Mouse (Mus musculus): ENCODE results near the gene Brix1.
A peak's percentile ranks its signal among the peaks of the same experiment; 100 is the strongest.

DNA sequence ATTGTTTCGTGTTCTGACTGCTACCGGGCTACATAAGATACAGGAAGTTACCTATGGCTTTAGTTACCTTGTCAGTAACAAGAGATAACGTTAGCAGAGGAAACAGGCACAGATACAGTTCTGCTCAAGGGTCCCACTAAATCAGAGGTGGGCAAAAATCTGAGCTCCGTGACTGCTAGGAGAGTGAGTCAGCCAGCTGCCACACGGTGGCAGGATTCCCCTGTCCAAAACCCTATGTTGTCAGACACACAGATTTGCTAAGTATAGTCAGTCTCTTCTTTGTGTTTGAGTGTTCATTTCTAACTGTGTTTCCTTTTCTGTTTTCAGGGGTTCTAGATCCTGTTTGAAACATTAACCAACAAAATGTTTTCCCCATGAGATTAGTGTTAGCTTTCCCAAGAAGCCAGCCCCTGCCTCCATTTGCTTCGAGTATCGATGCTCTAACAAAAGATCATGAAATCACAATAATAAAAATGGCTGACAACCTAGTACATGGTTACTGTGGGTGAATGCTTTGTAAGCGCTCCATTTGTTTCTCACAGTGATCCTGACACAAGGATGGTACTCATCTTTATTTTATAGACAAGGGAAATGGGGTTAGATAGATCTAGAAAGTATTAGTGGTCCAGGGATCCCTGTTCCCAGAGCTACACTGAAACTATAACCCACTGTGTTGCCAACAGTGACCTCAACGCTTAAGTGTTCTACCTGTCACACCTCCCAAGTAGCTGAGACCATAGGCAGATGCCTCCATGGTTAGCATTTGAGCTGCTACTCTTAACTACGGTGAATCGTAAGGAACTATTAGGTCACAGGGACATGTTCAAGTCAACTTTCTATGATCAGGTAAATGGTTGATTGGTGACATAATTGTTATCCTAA lies 15.3 kb upstream of the Brix1 start:
- peak; percentile 89 for TF ChIP-seq CTCF (IDR thresholded peaks at IDR 0.05; ENCODE audit: low read depth)
- no peak for TF ChIP-seq EP300 (optimal IDR thresholded peaks at IDR 0.05)
